Mouse (Mus musculus) E14TG2a.4 (cell line): ENCODE data around the gene Zic2.

Experiments
- CTCF ChIP-seq: conservative IDR thresholded peaks from 2 replicates; pipeline ENCODE4 v1.5.1; 2014; ENCODE audit warnings: low read length
- NANOG ChIP-seq: IDR thresholded peaks from 2 replicates; pipeline ENCODE4 v1.6.1; 2014; ENCODE audit warnings: borderline replicate concordance, low read length, mixed read lengths

DNA sequence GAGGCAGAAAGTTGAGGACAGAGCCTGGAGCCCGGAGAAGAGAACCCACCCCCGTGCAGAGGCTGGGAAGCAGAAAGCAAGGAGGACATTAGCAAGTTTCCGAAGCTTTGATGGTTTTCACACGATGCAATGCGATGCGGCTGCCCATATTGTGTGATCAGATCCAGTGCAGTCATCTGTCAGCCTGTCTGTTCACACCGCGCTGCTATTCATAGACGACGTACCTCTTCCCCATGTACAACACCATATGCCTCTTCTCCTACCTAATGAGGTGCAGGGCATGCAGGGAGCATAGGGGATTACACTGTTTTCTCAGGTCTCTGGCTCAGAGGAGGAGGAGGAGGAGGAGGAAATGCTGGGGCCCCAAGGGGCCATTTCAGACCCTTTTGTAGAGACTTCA is 38.4 kb upstream of the Zic2 start:
- TF ChIP-seq CTCF (no peak), NANOG (no peak)
